Mouse (Mus musculus): ENCODE measurements around the gene Carmil1. TPM values are rescaled to one million over a fixed set of nuclear protein-coding genes. Genes with fewer than 3 reads are reported as not detected.
A peak's percentile ranks its signal among the peaks of the same experiment; 100 is the strongest.

Carmil1 gene
- polyA plus RNA-seq, 1 experiment from 2014 or later = 25.4 TPM

DNA sequence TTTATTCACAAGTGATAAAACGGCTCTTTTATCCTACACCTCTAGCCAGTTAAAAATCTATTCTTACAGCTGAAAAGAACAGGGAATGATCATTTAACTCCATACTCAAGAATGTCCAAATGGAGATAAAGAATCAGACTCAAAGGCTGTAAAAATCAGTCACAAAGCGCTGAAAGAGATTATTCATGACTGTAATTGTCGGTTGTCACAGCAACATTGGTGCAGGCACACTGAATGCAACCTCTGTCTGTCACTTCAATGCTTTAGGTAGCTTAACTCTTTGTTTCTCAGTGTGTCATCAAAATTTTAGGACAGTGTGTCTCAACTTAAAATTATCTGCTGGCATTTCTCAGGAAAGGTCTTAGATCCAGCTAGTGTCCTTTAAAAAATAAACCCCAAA lies 235.3 kb downstream of the Carmil1 start:
- H3K36me3 ChIP-seq = peaks cover 22% of the 10 kb centered on the region
- H3K4me1 ChIP-seq (replicated peaks) = peaks cover 20% of the 10 kb centered on the region
- no peak overlapping the region for H3K4me2 ChIP-seq
- H3K4me3 ChIP-seq = no peak overlapping the region
- H3K27ac ChIP-seq (replicated peaks) = no peak overlapping the region
- no peaks in the 10 kb centered on the region for H3K9me3 ChIP-seq
- no peak overlapping the region for H3K9ac ChIP-seq
- WGBS = 18% methylated on average over 3 of the region's 3 CpGs
- ATAC-seq (ENCODE audit: low read depth) = no peak
- no peaks in the 10 kb centered on the region for H3K27me3 ChIP-seq

- Histone ChIP-seq H3K27me3 (no peaks in the 10 kb centered on the region), H3K36me3 (peaks cover 29% of the 10 kb centered on the region), H3K4me2 (no peak overlapping the region), H3K4me1 (replicated peaks) (peaks cover 5% of the 10 kb centered on the region; the same call in 1 of the 2 replicates), H3K9me3 (no peaks in the 10 kb centered on the region), H3K4me3 (no peak overlapping the region), H3K27ac (replicated peaks) (no peak overlapping the region), H3K9ac (no peak overlapping the region)
- WGBS = 92% methylated on average over 7 of the region's 7 CpGs
- ATAC-seq (ENCODE audit: low read depth) = no peak
Measured at GRCm38 (mm10) chr13:24040221-24040620, 240.4 kb downstream of the Carmil1 start.

DNA sequence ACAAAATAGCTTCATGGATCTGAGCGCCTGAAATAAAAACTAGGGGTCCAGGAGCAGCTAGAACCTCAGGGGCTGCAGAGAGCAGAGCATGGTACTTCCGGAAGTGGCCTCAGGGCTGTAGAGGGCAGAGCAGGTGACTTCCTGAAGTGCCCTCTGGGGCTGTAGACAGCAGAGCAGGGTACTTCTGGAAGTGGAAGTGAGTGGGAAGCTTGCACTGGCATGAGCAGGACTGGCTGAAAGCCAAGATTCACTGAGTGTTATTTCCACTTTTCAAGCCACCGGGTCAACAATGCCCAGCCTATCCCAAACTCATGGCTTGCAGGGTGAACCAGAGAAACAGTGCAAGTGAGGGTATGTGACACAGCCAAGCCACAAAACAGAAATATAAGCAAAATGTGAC lies 243.1 kb downstream of the Carmil1 start:
- no peak for ATAC-seq (ENCODE audit: low read depth)
- WGBS = 84% methylated on average over 3 of the region's 3 CpGs

GRCm38 (mm10) chr13:24036150-24036549 lies 244.4 kb downstream of the Carmil1 start:
- 90% methylated on average over 18 of the region's 18 CpGs for WGBS
- no peak for ATAC-seq (ENCODE audit: low read depth)
- H3K4me2 ChIP-seq = no peak overlapping the region
- H3K27me3 ChIP-seq = no peaks in the 10 kb centered on the region
- H3K4me1 ChIP-seq (replicated peaks) = no peaks in the 10 kb centered on the region
- H3K4me3 ChIP-seq = no peak overlapping the region
- H3K9me3 ChIP-seq = no peaks in the 10 kb centered on the region
- H3K9ac ChIP-seq = no peak overlapping the region
- H3K27ac ChIP-seq (replicated peaks) = no peak overlapping the region
- H3K36me3 ChIP-seq = peaks cover 11% of the 10 kb centered on the region; the same call in 1 of the 2 replicates

More for the DNA sequence above, 243.1 kb downstream of the Carmil1 start:
- H3K9ac ChIP-seq = no peak overlapping the region
- no peaks in the 10 kb centered on the region for H3K4me1 ChIP-seq (replicated peaks)
- no peak overlapping the region for H3K27ac ChIP-seq (replicated peaks)
- no peak overlapping the region for H3K4me2 ChIP-seq
- H3K9me3 ChIP-seq = no peaks in the 10 kb centered on the region
- H3K36me3 ChIP-seq = peaks cover 20% of the 10 kb centered on the region; the same call in 1 of the 2 replicates
- no peak overlapping the region for H3K4me3 ChIP-seq
- H3K27me3 ChIP-seq = no peaks in the 10 kb centered on the region

- Histone ChIP-seq H3K9me3 (no peaks in the 10 kb centered on the region), H3K36me3 (no peaks in the 10 kb centered on the region), H3K4me2 (no peak overlapping the region), H3K27me3 (no peaks in the 10 kb centered on the region), H3K4me1 (replicated peaks) (no peaks in the 10 kb centered on the region), H3K4me3 (no peak overlapping the region), H3K9ac (no peak overlapping the region), H3K27ac (replicated peaks) (no peak overlapping the region)
- 0 out of 2 replicates have a peak, but pooled peaks have one; percentile 43 for ATAC-seq (ENCODE audit: low read depth)
- whole genome bisulfite sequencing = 72% methylated on average over 5 of the region's 5 CpGs
Measured at GRCm38 (mm10) chr13:24027191-24028170, 253.1 kb downstream of the Carmil1 start.

GRCm38 (mm10) chr13:24018515-24018914 lies 262.1 kb downstream of the Carmil1 start:
- no peak overlapping the region for H3K4me2 ChIP-seq
- 92% methylated on average over 4 of the region's 4 CpGs for WGBS
- H3K36me3 ChIP-seq = 0 out of 2 replicates have a peak, but pooled peaks cover 3% of the 10 kb centered on the region
- no peak overlapping the region for H3K4me3 ChIP-seq
- H3K27ac ChIP-seq (replicated peaks) = no peak overlapping the region
- no peaks in the 10 kb centered on the region for H3K4me1 ChIP-seq (replicated peaks)
- no peaks in the 10 kb centered on the region for H3K27me3 ChIP-seq
- H3K9ac ChIP-seq = no peak overlapping the region
- no peaks in the 10 kb centered on the region for H3K9me3 ChIP-seq
- no peak for ATAC-seq (ENCODE audit: low read depth)

DNA sequence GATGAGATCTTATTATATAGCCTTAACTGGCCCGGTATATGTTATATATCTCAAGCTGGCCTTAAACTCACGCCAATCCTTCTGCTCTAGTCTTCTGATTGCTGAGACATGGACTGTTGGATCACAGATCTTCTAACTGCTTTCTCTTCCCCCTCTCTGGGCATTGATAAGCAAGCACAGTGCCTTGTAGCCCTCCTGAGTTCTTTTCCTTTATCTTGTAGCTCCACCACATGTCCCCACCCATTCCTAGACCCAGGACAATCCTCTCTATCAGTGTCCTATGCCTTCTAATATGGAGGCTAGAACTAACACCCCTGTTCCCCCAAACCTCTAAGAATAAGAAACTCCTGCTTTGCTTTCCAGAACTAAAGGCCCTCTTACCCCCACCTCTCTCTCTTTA lies 275.1 kb downstream of the Carmil1 start:
- 92% methylated on average over 2 of the region's 2 CpGs for WGBS

DNA sequence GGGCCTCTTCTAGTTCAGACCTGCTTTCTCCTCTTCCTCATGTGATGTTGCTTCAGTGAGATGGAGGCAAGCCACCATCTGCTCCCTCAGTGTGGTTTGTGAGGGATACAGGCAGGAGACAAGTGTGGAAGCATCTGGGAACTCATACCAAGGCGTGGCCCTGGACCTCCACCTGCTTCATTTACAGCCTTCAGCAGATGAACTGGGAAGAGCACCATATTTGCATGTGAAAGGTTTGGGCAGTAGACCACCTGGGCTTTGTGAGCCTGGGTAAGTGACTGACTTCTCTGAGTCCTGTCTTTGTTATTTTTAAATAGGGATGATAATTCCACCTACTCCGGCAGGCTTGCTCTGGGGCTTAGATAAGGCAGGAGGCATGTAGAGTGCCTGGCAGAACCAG lies 278.8 kb downstream of the Carmil1 start:
- Histone ChIP-seq H3K27me3 (no peaks in the 10 kb centered on the region), H3K9me3 (no peaks in the 10 kb centered on the region), H3K36me3 (no peaks in the 10 kb centered on the region), H3K9ac (no peak overlapping the region), H3K4me3 (no peak overlapping the region), H3K4me2 (no peak overlapping the region), H3K27ac (replicated peaks) (no peak overlapping the region), H3K4me1 (replicated peaks) (no peaks in the 10 kb centered on the region)
- WGBS = 48% methylated on average over 2 of the region's 2 CpGs
- no peak for ATAC-seq (ENCODE audit: low read depth)

More for the DNA sequence above, 275.1 kb downstream of the Carmil1 start:
- H3K4me2 ChIP-seq = no peak overlapping the region
- no peak overlapping the region for H3K4me3 ChIP-seq
- no peak overlapping the region for H3K27ac ChIP-seq (replicated peaks)
- no peaks in the 10 kb centered on the region for H3K36me3 ChIP-seq
- no peaks in the 10 kb centered on the region for H3K9me3 ChIP-seq
- no peak overlapping the region for H3K9ac ChIP-seq
- no peaks in the 10 kb centered on the region for H3K4me1 ChIP-seq (replicated peaks)
- no peak for ATAC-seq (ENCODE audit: low read depth)
- H3K27me3 ChIP-seq = no peaks in the 10 kb centered on the region

- Histone ChIP-seq H3K27me3 (no peaks in the 10 kb centered on the region), H3K36me3 (no peaks in the 10 kb centered on the region), H3K9ac (no peak overlapping the region), H3K9me3 (no peaks in the 10 kb centered on the region), H3K27ac (replicated peaks) (no peak overlapping the region), H3K4me2 (no peak overlapping the region), H3K4me1 (replicated peaks) (no peaks in the 10 kb centered on the region), H3K4me3 (no peak overlapping the region)
- no peak for ATAC-seq (ENCODE audit: low read depth)
- WGBS = 82% methylated on average over 2 of the region's 2 CpGs
Measured at GRCm38 (mm10) chr13:24001081-24001480, 279.5 kb downstream of the Carmil1 start.

- H3K4me3 ChIP-seq = no peak overlapping the region
- H3K4me1 ChIP-seq (replicated peaks) = no peaks in the 10 kb centered on the region
- H3K9me3 ChIP-seq = no peaks in the 10 kb centered on the region
- peaks cover 5% of the 10 kb centered on the region for H3K27me3 ChIP-seq
- no peak for ATAC-seq (ENCODE audit: low read depth)
- H3K4me2 ChIP-seq = no peak overlapping the region
- H3K27ac ChIP-seq (replicated peaks) = no peak overlapping the region
- H3K9ac ChIP-seq = no peak overlapping the region
- WGBS = 77% methylated on average over 2 of the region's 2 CpGs
- no peaks in the 10 kb centered on the region for H3K36me3 ChIP-seq
Measured at GRCm38 (mm10) chr13:23998826-23999225, 281.8 kb downstream of the Carmil1 start.

- no peak overlapping the region for H3K4me3 ChIP-seq
- no peaks in the 10 kb centered on the region for H3K36me3 ChIP-seq
- 60% methylated on average over 3 of the region's 3 CpGs for WGBS
- no peak overlapping the region for H3K4me2 ChIP-seq
- ATAC-seq (ENCODE audit: low read depth) = no peak
- H3K4me1 ChIP-seq (replicated peaks) = peaks cover 11% of the 10 kb centered on the region
- H3K27me3 ChIP-seq = peaks cover 35% of the 10 kb centered on the region
- H3K9me3 ChIP-seq = no peaks in the 10 kb centered on the region
- no peak overlapping the region for H3K9ac ChIP-seq
- H3K27ac ChIP-seq (replicated peaks) = no peak overlapping the region
Measured at GRCm38 (mm10) chr13:23994756-23995155, 285.8 kb downstream of the Carmil1 start.

- 18% methylated on average over 9 of the region's 9 CpGs for WGBS
- H3K4me2 ChIP-seq = no peak overlapping the region
- no peaks in the 10 kb centered on the region for H3K9me3 ChIP-seq
- peaks cover 11% of the 10 kb centered on the region for H3K4me1 ChIP-seq (replicated peaks)
- H3K4me3 ChIP-seq = no peak overlapping the region
- no peaks in the 10 kb centered on the region for H3K36me3 ChIP-seq
- H3K27ac ChIP-seq (replicated peaks) = no peak overlapping the region
- ATAC-seq (ENCODE audit: low read depth) = no peak
- no peak overlapping the region for H3K9ac ChIP-seq
- peaks cover 36% of the 10 kb centered on the region for H3K27me3 ChIP-seq
Measured at GRCm38 (mm10) chr13:23994024-23994423, 286.6 kb downstream of the Carmil1 start.
